Comparison of ENCODE assay signal across 15 mouse cellular contexts in genomic region chr5:102613571-102613970, GRCm38 (mm10).
A peak's percentile ranks its signal among the peaks of the same experiment; 100 is the strongest.
DNase-seq lines count a peak whose midpoint lies in the region; ATAC-seq and TF ChIP-seq lines count a peak whose summit lies in the region.
"Had no signal": no experiment of that assay in that cellular context is flagged by ENCODE, and none has a peak within 500 bp of the region (broad histone marks: within the 10 kb centered on the region; RNA-seq: fewer than 3 reads in every experiment).

No protein-coding gene starts in this region.

- H3K4me3 ChIP-seq in liver, postnatal 0 days (ENCODE audit: low read depth, low read length): no peak overlapping the region
- no peak overlapping the region for H3K4me3 ChIP-seq in liver, embryonic 11.5 days (ENCODE audit: low read depth, low read length)
- H3K4me3 ChIP-seq: embryonic facial prominence, embryonic 13.5 days; forebrain, embryonic 10.5 days; heart, embryonic 13.5 days; liver, embryonic 15.5 days had no signal

- DNase-seq in heart, adult 18-20 months: peak; percentile 64 to 79
- no peak for DNase-seq in heart, postnatal 4 days
- no peak for DNase-seq in liver, postnatal 0 days
- DNase-seq in liver, embryonic 11.5 days (ENCODE audit: low spot score): no peak
- DNase-seq in gastrocnemius, postnatal 14 days: peak; percentile 5
- peak; percentile 86 for DNase-seq in skeletal muscle tissue, adult 2 months (ENCODE audit: low read depth, low spot score)
- no peak for DNase-seq in layer of hippocampus, adult 11-12 months (ENCODE audit: low spot score)
- DNase-seq: left cerebral cortex, postnatal 4 days had no signal

- peak; percentile 61 for TF ChIP-seq EP300 in liver, postnatal 0 days (IDR thresholded peaks at IDR 0.05; ENCODE audit: low read depth)

- ATAC-seq in liver, postnatal 0 days: no peak; the same call in 1 of the 2 replicates
- ATAC-seq in liver, embryonic 11.5 days (replicated peaks; ENCODE audit: low FRiP score): no peak
- ATAC-seq: CD4-positive, CD25-positive, alpha-beta regulatory T cell, adult 4 months; intestine, postnatal 0 days had no signal

- no peaks in the 10 kb centered on the region for H3K9me3 ChIP-seq in liver, postnatal 0 days (ENCODE audit: low read length)
- H3K9me3 ChIP-seq in liver, embryonic 11.5 days (ENCODE audit: control insufficient read depth, low read length): no peaks in the 10 kb centered on the region
- H3K9me3 ChIP-seq: embryonic facial prominence, embryonic 13.5 days; forebrain, embryonic 10.5 days; heart, embryonic 13.5 days; liver, embryonic 15.5 days had no signal

- peaks cover 5% of the 10 kb centered on the region; the same call in 1 of the 2 replicates for H3K4me1 ChIP-seq in liver, postnatal 0 days (ENCODE audit: insufficient read depth)
- no peaks in the 10 kb centered on the region for H3K4me1 ChIP-seq in liver, embryonic 11.5 days (replicated peaks; ENCODE audit: control insufficient read depth, insufficient read depth, low read length)
- H3K4me1 ChIP-seq: embryonic facial prominence, embryonic 13.5 days; forebrain, embryonic 10.5 days; liver, embryonic 15.5 days had no signal

- H3K9ac ChIP-seq in liver, postnatal 0 days (replicated peaks): no peak overlapping the region
- no peak overlapping the region for H3K9ac ChIP-seq in liver, embryonic 11.5 days (ENCODE audit: low read depth, low read length)
- H3K9ac ChIP-seq: embryonic facial prominence, embryonic 13.5 days; heart, embryonic 13.5 days; hindbrain, embryonic 14.5 days; liver, embryonic 15.5 days had no signal

- H3K27ac ChIP-seq in liver, postnatal 0 days (ENCODE audit: low read depth): no peak overlapping the region
- no peak overlapping the region for H3K27ac ChIP-seq in liver, embryonic 11.5 days (ENCODE audit: low read depth, low read length)
- H3K27ac ChIP-seq: embryonic facial prominence, embryonic 13.5 days; forebrain, embryonic 10.5 days; heart, embryonic 13.5 days; hindbrain, embryonic 14.5 days; liver, embryonic 15.5 days had no signal

- intact Hi-C loops in gastrocnemius, postnatal 14 days (cut with DNase I; ENCODE audit: low total_unique reads): no loop called here

- TF ChIP-seq CTCF in liver, postnatal 0 days (IDR thresholded peaks at IDR 0.05; ENCODE audit: low read depth): no peak

- H3K36me3 ChIP-seq in liver, postnatal 0 days (replicated peaks; ENCODE audit: insufficient read depth, low read length): no peaks in the 10 kb centered on the region
- no peaks in the 10 kb centered on the region for H3K36me3 ChIP-seq in liver, embryonic 11.5 days (ENCODE audit: control insufficient read depth, insufficient read depth, low read length)
- H3K36me3 ChIP-seq: embryonic facial prominence, embryonic 13.5 days; forebrain, embryonic 10.5 days; heart, embryonic 13.5 days; liver, embryonic 15.5 days had no signal

- no peak overlapping the region for H3K4me2 ChIP-seq in liver, postnatal 0 days (ENCODE audit: low read depth, low read length)
- no peak overlapping the region for H3K4me2 ChIP-seq in liver, embryonic 11.5 days
- H3K4me2 ChIP-seq: embryonic facial prominence, embryonic 13.5 days; heart, embryonic 13.5 days; hindbrain, embryonic 14.5 days; liver, embryonic 15.5 days had no signal

- H3K27me3 ChIP-seq in liver, postnatal 0 days (ENCODE audit: insufficient read depth, low read length): no peaks in the 10 kb centered on the region
- no peaks in the 10 kb centered on the region for H3K27me3 ChIP-seq in liver, embryonic 11.5 days (replicated peaks; ENCODE audit: control insufficient read depth, insufficient read depth, low read length)
- H3K27me3 ChIP-seq: embryonic facial prominence, embryonic 13.5 days; heart, embryonic 13.5 days; liver, embryonic 15.5 days had no signal

- 70% methylated on average over 3 of the region's 3 CpGs for WGBS in liver, postnatal 0 days (ENCODE audit: insufficient replicate concordance)
- 90% methylated on average over 3 of the region's 3 CpGs for WGBS in liver, embryonic 11.5 days

Comparison
In these comparisons a context has a peak if more than half of its experiments do, and no peak if none do; other contexts are left out.
1. DNase-seq: peak in heart, adult 18-20 months (2 of 2), gastrocnemius, postnatal 14 days (single experiment) and skeletal muscle tissue, adult 2 months (single experiment); none in heart, postnatal 4 days (single experiment), liver, postnatal 0 days (single experiment), liver, embryonic 11.5 days (single experiment) and layer of hippocampus, adult 11-12 months (single experiment).